Mouse (Mus musculus): ENCODE measurements around the gene Ccdc184.

DNA sequence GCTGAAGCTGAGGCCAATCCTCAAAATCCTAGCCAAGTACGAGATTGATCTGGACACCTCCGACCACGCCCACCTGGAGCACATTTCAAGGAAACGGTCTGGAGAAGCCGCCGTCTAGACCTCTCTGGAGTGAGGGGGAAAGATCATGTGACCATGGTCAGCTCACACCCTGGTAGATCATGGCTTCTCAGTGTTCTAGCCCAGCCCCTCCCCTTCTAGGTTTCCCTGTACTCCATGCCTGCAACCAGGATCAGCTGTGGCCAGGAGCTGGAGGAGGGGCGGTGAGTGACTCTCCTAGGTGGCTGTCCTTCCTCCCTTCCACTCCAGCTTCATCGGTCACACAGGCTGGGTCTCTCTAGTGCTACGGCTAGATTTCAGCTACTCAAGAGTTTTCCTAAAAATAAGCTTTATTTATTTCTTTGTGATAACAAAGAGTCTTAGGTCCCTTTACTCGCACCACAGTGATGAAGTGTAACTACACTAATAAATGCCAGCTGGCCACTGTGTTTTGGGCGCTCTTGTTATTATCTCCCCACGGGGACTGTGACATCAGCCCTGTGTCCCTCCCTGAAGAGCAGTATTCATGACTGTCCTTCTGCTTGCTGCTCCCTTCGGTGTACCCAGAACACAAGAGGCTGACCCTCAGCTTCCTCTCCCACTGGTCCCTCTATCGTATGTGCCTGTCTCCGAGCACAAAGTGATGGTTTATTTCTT is 34.9 kb upstream of the Ccdc184 start:
- no peak for TF ChIP-seq GATA1 (IDR thresholded peaks at IDR 0.05; ENCODE audit: low read length)
- TF ChIP-seq TAL1 (IDR thresholded peaks at IDR 0.05; ENCODE audit: low read length), result no peak
